Comparison of ENCODE assay signal across 1 mouse cellular context in genomic region chr19:4456227-4456626, GRCm38 (mm10).
TF ChIP-seq lines count a peak whose summit lies in the region.

No protein-coding gene starts in this region.

TF ChIP-seq in MEL, 35 proteins besides CTCF, POLR2A, EP300 and RAD21:
- TF ChIP-seq TAL1 (IDR thresholded peaks at IDR 0.05; ENCODE audit: low read length) (no peak), SMC3 (IDR thresholded peaks at IDR 0.05; ENCODE audit: low read depth, low read length) (peak; percentile 35)
